Mouse (Mus musculus) left cerebral cortex, adult 2 months (tissue): ENCODE results near the gene Gm10912. TPM values are rescaled to one million over a fixed set of nuclear protein-coding genes. Genes with fewer than 3 reads are reported as not detected.
"Not testable (repeated sequence)": the region's sequence is repeated elsewhere in the genome, so short reads cannot be mapped to it uniquely, and the experiment has no call there.

Experiments
- DNase-seq, 2 experiments: peaks; one replicate each; pipeline ENCODE4 v3.0.0; 2021 to 2022; ENCODE audit warnings: low spot score in 2 of 2, mixed read lengths in 1 of 2; ENCODE audit errors: extremely low spot score in 1 of 2
- H3K27ac ChIP-seq: fragments of 200-600 bp; 2 replicates; pipeline ENCODE4 v1.8.1; 2022
- H3K4me3 ChIP-seq: fragments of 200-600 bp; 2 replicates; pipeline ENCODE4 v1.8.1; 2022
- CTCF ChIP-seq: fragments of 200-600 bp; IDR thresholded peaks from 2 replicates; pipeline ENCODE4 v1.8.1; 2022; ENCODE audit warnings: antibody characterized with exemption, mild to moderate bottlenecking, moderate library complexity
- intact Hi-C: fragments of 180-260 bp; cut with DNase I; formaldehyde crosslinking; loops from one replicate; pipeline ENCODE4 v1.15.1; 2025
- long read RNA-seq, 2 experiments: library from polyadenylated mRNA; stranded (forward); transcript quantifications; one replicate each; pipeline ENCODE4 v2.0.0; 2021; ENCODE audit warnings: borderline mapping rate in 2 of 2
- total RNA-seq, 2 experiments: library from RNA; stranded (reverse); gene quantifications; 2 replicates each; pipeline ENCODE4 v1.2.3; 2021

The Gm10912 gene
- total RNA-seq: under 1 TPM; 0.54 to 0.68 TPM
- long read RNA-seq, experiment 1: 0 reads
- long read RNA-seq, experiment 2: 0 reads

DNA sequence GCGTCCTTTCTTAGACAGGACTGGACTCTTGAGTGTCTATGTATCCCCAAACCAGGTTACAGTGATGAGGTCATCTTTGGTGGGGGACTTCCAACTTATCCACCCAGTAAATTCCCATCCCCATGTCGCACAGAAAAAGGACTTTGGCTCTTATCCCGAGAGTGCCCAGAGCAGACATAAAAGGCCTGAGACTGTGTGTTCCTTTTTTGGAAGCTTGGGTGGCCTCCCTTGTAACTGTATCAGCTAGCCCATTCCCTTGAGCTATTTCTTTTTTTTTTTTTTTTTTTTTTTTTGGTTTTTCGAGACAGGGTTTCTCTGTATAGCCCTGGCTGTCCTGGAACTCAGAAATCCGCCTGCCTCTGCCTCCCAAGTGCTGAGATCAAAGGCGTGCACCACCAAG, at the start of gene Gm10912:
Gene Gm10912 (plus strand): TSS at position 301 of the 400 bp plus-strand sequence.
- DNase-seq, H3K27ac ChIP-seq, intact Hi-C loops, H3K4me3 ChIP-seq: not testable (repeated sequence)

DNA sequence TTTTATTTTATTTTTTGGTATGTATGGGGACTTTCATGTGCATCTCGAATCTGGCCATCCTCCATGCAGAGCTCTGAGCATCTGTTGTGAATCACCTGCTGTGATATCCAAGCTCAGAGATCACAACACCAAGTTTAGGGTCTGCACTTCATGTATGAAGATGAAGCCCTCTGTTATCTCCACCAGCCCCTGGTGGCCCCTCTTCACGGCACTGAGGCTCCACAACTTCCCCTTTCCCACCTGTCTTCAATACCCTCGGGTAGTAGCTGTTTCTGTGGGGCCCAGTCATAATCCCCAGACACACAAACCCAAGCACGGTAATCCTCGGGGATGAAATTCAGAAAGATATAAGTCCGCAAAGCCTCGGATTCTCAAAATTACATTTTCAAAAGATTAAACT, 42.5 kb upstream of the Gm10912 start:
- DNase-seq: no peak
- Histone ChIP-seq H3K27ac (no peak overlapping the region), H3K4me3 (no peak overlapping the region)
- no peak for TF ChIP-seq CTCF
- intact Hi-C loops: no loop called here

DNA sequence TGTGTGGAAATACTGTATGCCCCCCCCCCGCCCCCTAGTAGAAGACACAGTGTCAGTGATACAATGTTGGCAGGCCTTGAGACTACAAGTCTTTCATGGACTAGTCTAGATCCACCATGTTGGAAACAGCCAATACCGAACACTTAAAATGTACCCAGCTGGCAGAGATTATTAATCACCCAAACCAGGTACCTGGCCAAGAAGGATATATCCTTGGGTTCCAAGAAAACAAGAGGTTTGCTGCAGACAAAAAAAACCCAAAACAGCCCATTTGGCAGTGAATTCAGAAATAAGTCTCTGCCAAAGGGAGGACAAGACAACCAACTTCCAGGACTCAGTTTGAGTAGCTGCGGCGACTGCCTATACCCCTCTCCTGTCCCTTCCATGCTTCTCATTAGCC, 41.0 kb upstream of the Gm10912 start:
- no peak for DNase-seq
- no peak overlapping the region for H3K27ac ChIP-seq
- intact Hi-C loops: no loop called here
- TF ChIP-seq CTCF: no peak
- H3K4me3 ChIP-seq: no peak overlapping the region

DNA sequence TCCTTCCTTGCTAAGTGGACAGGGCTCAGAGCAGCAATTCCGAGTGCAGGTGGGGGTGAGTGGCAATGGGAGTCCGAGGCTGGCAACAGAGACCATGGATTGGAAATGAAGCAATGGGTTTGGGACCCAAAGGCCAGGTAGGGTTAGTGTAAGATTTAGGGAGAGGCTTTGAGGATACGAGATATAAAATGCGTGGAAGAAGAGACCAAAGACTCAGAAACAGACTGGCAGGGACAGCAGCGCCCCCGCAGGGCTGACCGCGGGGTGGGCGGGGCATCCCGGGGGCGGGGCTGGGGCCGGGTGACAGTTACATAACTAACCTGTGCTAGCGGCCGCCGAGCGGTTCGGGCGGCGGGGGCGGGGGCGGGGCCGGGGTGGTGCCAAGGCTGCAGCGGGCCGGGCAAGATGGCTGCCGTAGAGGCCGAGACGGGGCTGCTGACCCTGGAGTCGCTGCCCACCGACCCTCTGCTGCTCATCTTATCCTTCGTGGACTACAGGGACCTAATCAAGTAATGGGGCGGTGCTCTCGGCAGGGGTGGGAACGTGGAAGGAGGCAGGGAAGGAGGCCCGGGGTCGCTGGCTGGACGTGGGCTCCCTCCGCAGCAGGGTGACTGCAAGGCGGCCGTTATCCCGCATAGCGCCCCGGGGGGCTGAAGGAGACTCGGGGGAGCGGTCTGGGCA, 38.0 kb upstream of the Gm10912 start, which contains the start of gene Fbxo3:
Gene Fbxo3 (plus strand): TSS at position 264 of the 681 bp plus-strand sequence.
- H3K4me3 ChIP-seq: peak within 1 kb of the TSS; percentile 95
- DNase-seq: peak; percentile 81 to 83
- intact Hi-C loops: no loop called here
- H3K27ac ChIP-seq: peak within 1 kb of the TSS; percentile 94
- peak; percentile 30 for TF ChIP-seq CTCF

DNA sequence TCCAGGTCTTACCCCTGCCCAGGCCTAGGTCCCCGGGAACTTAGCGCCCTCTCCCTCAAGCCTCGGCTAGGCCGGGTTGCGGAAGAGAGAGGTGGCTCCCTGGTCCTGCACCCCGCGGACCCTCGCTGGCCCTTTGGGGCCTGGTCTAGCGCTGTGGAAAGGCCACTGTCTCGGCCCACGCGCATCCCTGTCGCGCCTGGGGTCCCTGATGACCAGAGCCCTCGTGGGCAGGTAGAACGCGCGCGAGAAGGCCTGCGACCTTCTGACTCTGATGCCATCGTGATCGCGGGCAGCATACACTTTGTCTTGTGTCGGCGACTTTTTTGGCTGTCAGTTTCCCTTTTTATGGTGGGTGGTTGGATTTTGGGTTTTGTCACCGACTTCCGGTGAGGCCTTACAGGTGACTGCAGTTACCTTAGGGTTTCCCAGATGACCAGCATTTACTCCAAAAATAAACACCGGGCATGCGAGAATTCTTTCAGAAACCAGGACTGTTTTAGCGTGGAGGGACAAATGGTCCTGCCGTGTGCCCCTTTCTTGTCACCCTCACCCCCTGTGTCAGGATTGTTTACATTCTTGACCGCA, 37.4 kb upstream of the Gm10912 start, which contains the start of gene 4931422A03Rik:
Gene 4931422A03Rik (minus strand): TSS at position 223 of the 585 bp plus-strand sequence.
- DNase-seq: no peak
- peak within 1 kb of the TSS; percentile 94 for H3K27ac ChIP-seq
- peak within 1 kb of the TSS; percentile 95 for H3K4me3 ChIP-seq
- intact Hi-C loops: no loop called here
- no peak for TF ChIP-seq CTCF

DNA sequence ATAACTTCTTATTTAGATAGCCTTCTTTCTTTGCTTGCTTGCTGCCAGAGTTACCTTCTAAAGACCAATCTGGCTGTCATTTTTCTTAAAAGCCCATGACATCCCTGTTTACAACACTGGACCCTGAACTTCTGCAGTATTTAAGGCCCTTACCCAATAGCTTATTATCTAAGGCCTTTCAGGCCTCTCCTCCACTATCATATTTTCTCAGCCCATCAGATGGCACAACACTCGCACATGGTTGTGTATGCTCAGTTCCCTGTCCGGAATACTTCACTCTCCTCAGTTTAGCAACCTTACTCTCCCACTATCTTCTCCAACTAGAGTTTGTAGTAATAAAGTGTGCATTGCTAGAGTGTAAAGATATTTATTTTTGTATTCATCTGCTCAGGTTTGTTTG, 36.6 kb upstream of the Gm10912 start:
- TF ChIP-seq CTCF: no peak
- H3K27ac ChIP-seq: no peak overlapping the region
- H3K4me3 ChIP-seq: peak overlapping the region; percentile 95
- intact Hi-C loops: no loop called here
- no peak for DNase-seq

DNA sequence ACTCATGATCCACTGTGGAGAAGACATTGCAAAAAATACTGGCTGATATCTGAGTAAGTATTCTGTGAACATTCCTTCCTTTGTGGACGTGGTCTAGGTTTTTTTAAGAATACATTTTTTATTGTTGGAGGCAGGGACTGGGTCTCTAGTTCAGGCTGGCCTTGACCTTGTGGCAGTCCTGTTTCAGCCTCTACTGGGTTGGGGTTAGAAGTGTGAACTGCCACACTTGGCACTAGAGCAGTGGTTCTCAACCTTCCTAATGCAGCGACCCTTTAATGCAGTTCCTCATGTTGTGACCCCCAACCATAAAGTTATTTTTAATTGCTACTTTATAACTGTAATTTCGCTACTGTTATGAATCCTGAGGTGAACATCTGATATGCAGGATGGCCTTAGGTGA, 35.2 kb upstream of the Gm10912 start:
- TF ChIP-seq CTCF: no peak
- H3K27ac ChIP-seq: no peak overlapping the region
- intact Hi-C loops: loop anchor here (10.0 kb wide), 2 partner anchors 394 to 554 kb away; no protein-coding TSS in a partner anchor
- no peak for DNase-seq
- no peak overlapping the region for H3K4me3 ChIP-seq

DNA sequence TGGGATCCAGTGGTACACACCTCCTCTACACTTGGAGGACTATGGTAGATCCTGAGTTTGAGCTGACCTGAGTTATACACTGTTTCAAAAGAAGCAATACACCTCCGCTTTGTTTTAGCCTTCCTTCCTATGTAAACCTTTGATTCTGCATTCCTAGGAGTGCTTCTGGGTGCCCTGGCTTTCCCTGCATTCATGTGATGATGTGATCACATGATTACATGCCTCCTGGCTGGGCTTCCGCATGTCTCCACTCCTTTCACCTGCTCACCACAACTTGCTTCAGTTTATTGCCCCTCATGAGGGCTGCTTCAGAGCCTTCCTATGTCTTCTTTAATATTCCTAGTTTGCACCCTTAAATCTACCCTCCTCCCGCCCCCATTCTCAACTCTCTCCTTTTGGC, 33.6 kb upstream of the Gm10912 start:
- Histone ChIP-seq H3K27ac (no peak overlapping the region), H3K4me3 (no peak overlapping the region)
- intact Hi-C loops: loop anchor here (10.0 kb wide), 2 partner anchors 393 to 553 kb away; no protein-coding TSS in a partner anchor
- no peak for DNase-seq
- no peak for TF ChIP-seq CTCF

DNA sequence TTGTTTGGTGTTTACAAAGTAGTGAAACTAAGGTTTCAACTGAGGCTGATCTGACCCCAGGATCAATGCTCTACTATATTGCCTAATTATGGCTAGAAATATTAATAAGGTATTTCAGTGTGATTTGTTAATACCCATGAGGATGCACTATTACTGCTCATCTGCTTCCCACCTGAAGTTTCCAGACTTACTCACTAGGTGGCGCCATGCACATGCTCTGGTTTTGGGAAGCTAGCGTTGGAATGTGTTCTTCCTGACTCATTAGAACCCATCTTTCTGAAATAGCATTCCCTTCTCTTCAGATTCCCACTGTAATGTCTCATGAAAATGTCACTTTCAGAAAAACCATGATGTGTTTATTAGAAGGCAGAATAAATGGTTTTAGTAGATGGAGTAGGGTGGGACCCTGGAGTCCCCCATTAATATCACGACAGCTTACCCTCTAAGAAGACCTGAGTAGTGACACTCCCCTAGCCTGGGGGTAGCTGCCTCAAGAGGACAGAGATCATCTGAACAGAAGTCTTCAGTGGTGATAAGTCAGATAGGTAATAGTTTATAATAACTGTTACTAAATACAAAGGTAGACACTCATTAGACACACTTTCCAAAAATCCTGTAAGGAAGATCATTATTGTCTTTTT, 30.7 kb upstream of the Gm10912 start:
- Histone ChIP-seq H3K27ac (no peak overlapping the region), H3K4me3 (no peak overlapping the region)
- intact Hi-C loops: loop anchor here (10.0 kb wide), 2 partner anchors 390 to 550 kb away; no protein-coding TSS in a partner anchor
- TF ChIP-seq CTCF: peak; percentile 98
- peak; percentile 58 to 69 for DNase-seq

DNA sequence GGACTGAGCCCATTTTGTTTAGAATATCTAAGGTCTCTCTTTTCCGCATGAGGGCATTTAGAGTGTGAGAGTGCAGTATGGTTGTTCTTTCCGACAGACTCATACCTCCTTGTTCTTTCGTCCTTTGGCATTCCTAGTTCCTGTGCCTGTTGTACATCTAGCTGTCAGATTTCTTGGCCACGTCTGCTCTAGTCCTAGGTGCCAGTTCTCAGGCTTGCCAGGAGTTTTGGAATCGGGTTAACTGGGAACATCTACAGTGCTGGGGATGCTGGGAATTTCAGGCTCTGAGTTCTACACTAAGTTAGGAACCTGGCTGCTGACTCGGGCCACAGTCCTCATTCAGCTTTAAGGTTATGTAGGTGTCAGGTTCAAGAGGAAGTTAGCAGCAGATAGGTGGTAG, 30.0 kb upstream of the Gm10912 start:
- intact Hi-C loops: loop anchor here (10.0 kb wide), 2 partner anchors 389 to 549 kb away; no protein-coding TSS in a partner anchor

DNA sequence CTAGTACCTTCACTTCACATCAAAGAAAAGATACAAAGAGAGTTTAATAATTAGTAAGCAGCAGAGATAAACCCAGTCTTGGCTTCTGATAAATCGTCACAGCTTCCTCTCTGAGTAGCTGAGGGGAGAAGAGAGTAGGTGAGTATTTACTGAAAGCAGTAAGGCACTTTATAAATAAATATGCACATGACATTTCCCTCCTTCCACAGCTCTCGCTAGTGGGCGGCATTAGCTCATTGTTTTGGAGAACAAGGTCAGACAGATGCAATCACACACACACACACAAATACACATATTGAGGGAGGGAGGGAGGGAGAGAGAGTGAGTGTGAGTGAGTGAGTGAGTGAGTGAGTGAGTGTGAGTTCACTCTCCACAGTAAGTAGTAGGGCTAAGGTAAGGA, 29.3 kb upstream of the Gm10912 start:
- intact Hi-C loops: loop anchor here (10.0 kb wide), 2 partner anchors 388 to 548 kb away; no protein-coding TSS in a partner anchor
- Histone ChIP-seq H3K27ac (no peak overlapping the region), H3K4me3 (no peak overlapping the region)
- no peak for TF ChIP-seq CTCF
- no peak for DNase-seq

More for the DNA sequence above, 30.0 kb upstream of the Gm10912 start:
- no peak overlapping the region for H3K4me3 ChIP-seq
- DNase-seq: no peak
- no peak overlapping the region for H3K27ac ChIP-seq
- no peak for TF ChIP-seq CTCF

DNA sequence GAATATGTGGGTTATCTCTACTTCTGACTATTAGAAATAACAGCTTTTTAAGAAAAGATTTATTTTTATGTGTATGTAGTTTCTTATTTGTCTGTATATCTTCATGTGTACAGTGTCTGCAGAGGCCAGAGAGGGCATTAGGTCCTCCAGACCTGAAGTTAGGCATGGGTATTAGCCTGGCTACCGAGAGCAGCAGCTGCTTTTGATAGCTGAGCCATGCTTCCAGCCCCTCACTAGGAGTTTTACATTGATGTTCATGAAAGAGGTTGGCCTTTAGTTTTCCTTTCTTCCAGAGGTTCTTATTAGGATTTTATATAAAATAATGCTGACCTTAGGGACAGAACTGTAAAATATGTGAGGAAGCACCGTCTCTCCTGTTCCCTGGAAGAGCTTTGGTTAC, 27.4 kb upstream of the Gm10912 start:
- no peak for DNase-seq
- intact Hi-C loops: loop anchor here (10.0 kb wide), 2 partner anchors 387 to 547 kb away; no protein-coding TSS in a partner anchor
- TF ChIP-seq CTCF: no peak
- Histone ChIP-seq H3K27ac (no peak overlapping the region), H3K4me3 (no peak overlapping the region)
